Mouse (Mus musculus): ENCODE measurements at regions not wholly inside any gene's neighbourhood (a gene's known extent, or its start where the extent isn't known, plus 50 kb on each side); places are given as distances from the start of the nearest gene placed in this dataset.

GRCm38 (mm10) chr6:94919194-94919743, 197.8 kb upstream of the Kbtbd8 start:
- Histone ChIP-seq H3K27ac (ENCODE audit: insufficient read depth, low read length) (no peak overlapping the region), H3K27me3 (ENCODE audit: control insufficient read depth, insufficient read depth, low read length, poor library complexity, severe bottlenecking) (no peaks in the 10 kb centered on the region), H3K4me1 (ENCODE audit: control insufficient read depth, insufficient read depth, low read length) (no peaks in the 10 kb centered on the region), H3K9ac (ENCODE audit: low read depth, poor library complexity, severe bottlenecking) (no peak overlapping the region), H3K4me3 (ENCODE audit: low read depth, low read length) (no peak overlapping the region), H3K9me3 (replicated peaks; ENCODE audit: control insufficient read depth, insufficient read depth, low read length, poor library complexity, severe bottlenecking) (no peaks in the 10 kb centered on the region), H3K36me3 (ENCODE audit: control insufficient read depth, insufficient read depth, low read length, poor library complexity, severe bottlenecking) (no peaks in the 10 kb centered on the region)
- TF ChIP-seq EP300 (IDR thresholded peaks at IDR 0.05; ENCODE audit: insufficient read depth, low read depth, low read length), result no peak
- TF ChIP-seq CTCF (IDR thresholded peaks at IDR 0.05; ENCODE audit: low read depth, low read length), result no peak
- no peak for TF ChIP-seq POLR2A (IDR thresholded peaks at IDR 0.05; ENCODE audit: insufficient read depth, low read length)

- Histone ChIP-seq H3K27me3 (ENCODE audit: control insufficient read depth, insufficient read depth, low read length, poor library complexity, severe bottlenecking) (no peaks in the 10 kb centered on the region), H3K9me3 (replicated peaks; ENCODE audit: control insufficient read depth, insufficient read depth, low read length, poor library complexity, severe bottlenecking) (no peaks in the 10 kb centered on the region), H3K4me1 (ENCODE audit: control insufficient read depth, insufficient read depth, low read length) (no peaks in the 10 kb centered on the region), H3K36me3 (ENCODE audit: control insufficient read depth, insufficient read depth, low read length, poor library complexity, severe bottlenecking) (no peaks in the 10 kb centered on the region), H3K27ac (ENCODE audit: insufficient read depth, low read length) (peak overlapping the region; percentile 36; the same call in 1 of the 2 replicates), H3K4me3 (ENCODE audit: low read depth, low read length) (no peak overlapping the region), H3K9ac (ENCODE audit: low read depth, poor library complexity, severe bottlenecking) (no peak overlapping the region)
- TF ChIP-seq CTCF (IDR thresholded peaks at IDR 0.05; ENCODE audit: low read depth, low read length), result no peak
- no peak for TF ChIP-seq EP300 (IDR thresholded peaks at IDR 0.05; ENCODE audit: insufficient read depth, low read depth, low read length)
- no peak for TF ChIP-seq POLR2A (IDR thresholded peaks at IDR 0.05; ENCODE audit: insufficient read depth, low read length)
Observed at GRCm38 (mm10) chr6:94915842-94916620, 201.0 kb upstream of the Kbtbd8 start.

GRCm38 (mm10) chr6:94911836-94912235, 205.2 kb upstream of the Kbtbd8 start:
- Histone ChIP-seq H3K36me3 (ENCODE audit: control insufficient read depth, insufficient read depth, low read length, poor library complexity, severe bottlenecking) (no peaks in the 10 kb centered on the region), H3K9me3 (replicated peaks; ENCODE audit: control insufficient read depth, insufficient read depth, low read length, poor library complexity, severe bottlenecking) (no peaks in the 10 kb centered on the region), H3K9ac (ENCODE audit: low read depth, poor library complexity, severe bottlenecking) (no peak overlapping the region), H3K27me3 (ENCODE audit: control insufficient read depth, insufficient read depth, low read length, poor library complexity, severe bottlenecking) (no peaks in the 10 kb centered on the region), H3K4me3 (ENCODE audit: low read depth, low read length) (no peak overlapping the region), H3K27ac (ENCODE audit: insufficient read depth, low read length) (no peak overlapping the region), H3K4me1 (ENCODE audit: control insufficient read depth, insufficient read depth, low read length) (no peaks in the 10 kb centered on the region)
- TF ChIP-seq POLR2A (IDR thresholded peaks at IDR 0.05; ENCODE audit: insufficient read depth, low read length), result no peak
- TF ChIP-seq EP300 (IDR thresholded peaks at IDR 0.05; ENCODE audit: insufficient read depth, low read depth, low read length), result no peak
- TF ChIP-seq CTCF (IDR thresholded peaks at IDR 0.05; ENCODE audit: low read depth, low read length), result no peak

DNA sequence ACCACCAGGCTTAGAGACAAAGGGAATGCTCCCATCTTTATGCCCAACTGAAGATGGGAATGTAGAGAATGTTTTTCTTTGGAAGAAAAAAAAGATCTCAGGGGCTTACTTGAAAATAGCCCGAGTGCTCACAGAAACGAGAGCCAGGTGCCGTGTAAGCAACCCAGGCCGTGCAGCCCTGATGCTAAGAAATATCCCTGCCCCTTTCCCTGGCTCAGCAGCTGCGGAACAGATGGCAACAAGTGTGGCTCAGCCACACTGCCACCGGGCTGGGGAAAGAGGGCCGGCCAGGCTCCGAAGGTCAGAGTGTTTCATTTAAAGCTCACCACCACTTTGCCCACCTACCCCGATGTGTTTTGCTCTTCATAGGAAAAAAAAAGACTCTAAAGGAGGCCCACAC, 205.7 kb upstream of the Kbtbd8 start:
- H3K36me3 ChIP-seq (ENCODE audit: control insufficient read depth, insufficient read depth, low read length, poor library complexity, severe bottlenecking), result no peaks in the 10 kb centered on the region

DNA sequence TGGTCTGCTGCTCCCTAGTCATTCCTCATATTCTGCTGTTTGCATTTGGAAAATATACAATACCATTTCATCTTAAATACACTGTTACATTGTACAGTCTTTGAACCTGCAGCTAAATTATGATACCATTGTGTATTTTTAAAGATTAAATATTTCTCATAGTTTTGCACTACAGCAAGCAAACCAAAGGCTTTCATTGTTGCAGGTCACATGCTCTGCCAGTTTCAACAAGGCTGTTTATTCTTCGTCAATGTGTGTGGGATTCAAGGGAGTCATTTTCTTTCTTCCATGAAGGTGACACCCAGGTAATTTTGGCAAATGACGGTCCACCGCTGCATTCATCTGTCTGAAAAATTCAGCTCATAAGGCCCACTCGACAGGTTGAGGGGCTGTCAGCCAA, 200.9 kb upstream of the Lrig1 start:
- Histone ChIP-seq H3K4me1 (ENCODE audit: control insufficient read depth, insufficient read depth, low read length) (no peaks in the 10 kb centered on the region), H3K27ac (ENCODE audit: insufficient read depth, low read length) (no peak overlapping the region), H3K9me3 (replicated peaks; ENCODE audit: control insufficient read depth, insufficient read depth, low read length, poor library complexity, severe bottlenecking) (no peaks in the 10 kb centered on the region), H3K27me3 (ENCODE audit: control insufficient read depth, insufficient read depth, low read length, poor library complexity, severe bottlenecking) (no peaks in the 10 kb centered on the region), H3K36me3 (ENCODE audit: control insufficient read depth, insufficient read depth, low read length, poor library complexity, severe bottlenecking) (no peaks in the 10 kb centered on the region), H3K9ac (ENCODE audit: low read depth, poor library complexity, severe bottlenecking) (no peak overlapping the region), H3K4me3 (ENCODE audit: low read depth, low read length) (no peak overlapping the region)
- TF ChIP-seq EP300 (IDR thresholded peaks at IDR 0.05; ENCODE audit: insufficient read depth, low read depth, low read length), result no peak
- TF ChIP-seq CTCF (IDR thresholded peaks at IDR 0.05; ENCODE audit: low read depth, low read length), result no peak
- TF ChIP-seq POLR2A (IDR thresholded peaks at IDR 0.05; ENCODE audit: insufficient read depth, low read length), result no peak

More for the DNA sequence above, 205.7 kb upstream of the Kbtbd8 start:
- H3K9ac ChIP-seq (ENCODE audit: low read depth, poor library complexity, severe bottlenecking), result no peak overlapping the region
- H3K9me3 ChIP-seq (replicated peaks; ENCODE audit: control insufficient read depth, insufficient read depth, low read length, poor library complexity, severe bottlenecking), result no peaks in the 10 kb centered on the region
- H3K4me1 ChIP-seq (ENCODE audit: control insufficient read depth, insufficient read depth, low read length), result no peaks in the 10 kb centered on the region
- TF ChIP-seq EP300 (IDR thresholded peaks at IDR 0.05; ENCODE audit: insufficient read depth, low read depth, low read length) (no peak), POLR2A (IDR thresholded peaks at IDR 0.05; ENCODE audit: insufficient read depth, low read length) (no peak), CTCF (IDR thresholded peaks at IDR 0.05; ENCODE audit: low read depth, low read length) (no peak)
- no peak overlapping the region for H3K4me3 ChIP-seq (ENCODE audit: low read depth, low read length)
- H3K27me3 ChIP-seq (ENCODE audit: control insufficient read depth, insufficient read depth, low read length, poor library complexity, severe bottlenecking), result no peaks in the 10 kb centered on the region
- H3K27ac ChIP-seq (ENCODE audit: insufficient read depth, low read length), result no peak overlapping the region

- no peak overlapping the region for H3K4me3 ChIP-seq (ENCODE audit: low read depth, low read length)
- no peak overlapping the region for H3K27ac ChIP-seq (ENCODE audit: insufficient read depth, low read length)
- no peaks in the 10 kb centered on the region for H3K27me3 ChIP-seq (ENCODE audit: control insufficient read depth, insufficient read depth, low read length, poor library complexity, severe bottlenecking)
- no peaks in the 10 kb centered on the region for H3K9me3 ChIP-seq (replicated peaks; ENCODE audit: control insufficient read depth, insufficient read depth, low read length, poor library complexity, severe bottlenecking)
- TF ChIP-seq POLR2A (IDR thresholded peaks at IDR 0.05; ENCODE audit: insufficient read depth, low read length), result no peak
- H3K9ac ChIP-seq (ENCODE audit: low read depth, poor library complexity, severe bottlenecking), result no peak overlapping the region
- no peaks in the 10 kb centered on the region for H3K4me1 ChIP-seq (ENCODE audit: control insufficient read depth, insufficient read depth, low read length)
- H3K36me3 ChIP-seq (ENCODE audit: control insufficient read depth, insufficient read depth, low read length, poor library complexity, severe bottlenecking), result no peaks in the 10 kb centered on the region
Observed at GRCm38 (mm10) chr6:94898881-94899280, 198.9 kb upstream of the Lrig1 start.

All from ES-Bruce4 (cell line).